Mouse (Mus musculus) T-cell, adult 2 months (primary cell): Measurements from ENCODE around the gene Rgs19.
A peak's percentile ranks its signal among the peaks of the same experiment; 100 is the strongest.

ENCODE experiments used
- DNase-seq: peaks from one replicate; pipeline ENCODE4 v3.0.0; 2022; ENCODE audit warnings: low spot score

Rgs19 gene

DNA sequence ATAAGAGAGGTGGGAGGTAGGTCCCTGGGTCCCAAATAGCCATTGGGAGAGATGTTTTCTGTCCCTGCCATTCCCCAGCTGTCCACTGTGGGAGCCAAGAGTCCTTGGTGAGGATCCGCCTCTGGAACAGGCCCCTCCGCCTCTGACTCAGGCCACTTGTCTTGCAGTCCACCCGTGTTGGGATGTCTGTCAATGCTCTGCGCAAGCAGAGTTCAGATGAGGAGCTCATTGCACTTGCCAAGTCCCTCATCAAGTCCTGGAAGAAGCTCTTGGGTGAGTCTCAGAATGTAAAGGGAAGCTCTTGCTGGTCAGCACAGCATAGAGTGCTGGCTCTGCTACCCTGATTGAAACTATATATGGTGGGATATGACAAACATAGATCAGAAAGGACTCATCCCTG is 10.4 kb downstream of the Rgs19 start:
- no peak for DNase-seq

DNA sequence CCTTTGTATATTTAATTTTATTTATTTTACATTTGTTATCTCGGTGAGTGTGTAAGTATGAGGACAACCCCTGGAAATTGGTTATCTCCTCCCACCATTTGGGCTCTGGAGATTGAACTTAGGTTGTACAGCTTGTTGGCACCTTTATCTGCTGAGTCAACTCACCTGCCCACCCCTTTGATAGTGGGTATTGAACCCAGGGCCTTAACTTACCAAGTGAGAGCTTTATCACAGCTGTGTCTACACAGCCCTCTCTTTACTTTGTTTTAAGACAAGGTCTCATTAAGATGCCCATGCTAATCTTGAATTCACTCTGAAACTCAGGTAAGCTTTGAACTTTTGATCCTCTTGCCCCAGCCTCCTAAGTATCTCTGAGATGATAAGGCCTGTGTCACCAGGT is 11.8 kb downstream of the Rgs19 start:
- no peak for DNase-seq

DNA sequence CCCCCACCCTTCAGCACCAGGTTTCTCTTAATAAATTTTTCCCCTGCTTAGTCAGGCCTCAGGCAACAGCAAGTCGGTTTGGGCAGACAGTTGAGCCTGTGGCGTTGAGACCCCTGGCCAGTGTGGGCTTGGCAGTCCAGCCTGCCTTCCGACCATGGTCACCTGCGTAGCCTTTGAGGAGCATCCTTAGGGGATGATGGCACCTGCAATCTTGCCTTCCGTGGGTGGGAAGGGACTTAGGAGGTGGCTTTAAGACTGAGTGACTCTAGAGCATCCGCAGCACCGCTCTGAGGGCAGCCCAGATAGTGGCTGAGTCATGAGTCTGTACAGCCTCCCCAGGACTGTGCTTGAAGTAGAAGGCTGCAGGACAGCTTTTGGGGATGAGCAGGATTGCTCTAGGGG is 13.1 kb downstream of the Rgs19 start:
- no peak for DNase-seq

DNA sequence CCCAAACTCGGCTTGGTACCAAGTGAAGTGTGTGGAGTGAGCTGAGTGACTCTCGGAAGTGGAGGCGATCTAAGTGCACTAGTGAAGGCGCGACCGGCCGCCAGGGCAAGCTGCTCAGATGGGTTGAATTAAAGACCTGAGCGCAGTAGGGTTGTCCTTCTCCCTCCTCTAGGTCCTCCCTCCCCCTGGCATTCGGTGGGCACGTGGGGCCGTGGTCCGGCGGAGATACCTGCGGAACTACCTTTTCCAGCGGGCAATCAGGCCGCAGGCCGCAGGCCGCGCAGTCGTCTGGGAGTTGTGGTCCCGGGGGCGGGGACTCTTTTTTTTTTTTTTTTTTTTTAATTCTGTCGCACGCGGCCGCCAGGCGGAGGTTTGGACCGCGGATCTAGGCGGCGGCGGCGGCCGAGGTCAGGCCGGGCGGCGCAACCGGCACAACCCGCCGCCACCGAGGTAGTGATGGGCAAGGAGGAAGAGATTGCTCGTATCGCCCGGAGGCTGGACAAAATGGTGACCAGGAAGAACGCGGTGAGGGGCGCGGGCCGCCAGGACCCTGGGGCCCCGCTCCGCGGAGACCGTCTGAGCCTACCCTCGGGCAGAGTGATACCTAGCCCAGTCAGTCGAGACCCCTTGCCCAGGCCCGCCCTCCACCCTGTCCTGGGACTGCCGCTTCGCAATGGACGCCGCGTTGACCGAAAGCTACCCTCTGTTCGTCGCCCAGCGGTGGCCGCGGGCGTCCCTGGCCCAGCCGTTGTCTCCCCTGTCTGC is 13.6 kb downstream of the Rgs19 start, which contains the start of gene Tcea2:
Gene Tcea2, plus strand, starts transcription at position 360 of the 765 bp plus-strand sequence.
- peak; percentile 57 for DNase-seq

DNA sequence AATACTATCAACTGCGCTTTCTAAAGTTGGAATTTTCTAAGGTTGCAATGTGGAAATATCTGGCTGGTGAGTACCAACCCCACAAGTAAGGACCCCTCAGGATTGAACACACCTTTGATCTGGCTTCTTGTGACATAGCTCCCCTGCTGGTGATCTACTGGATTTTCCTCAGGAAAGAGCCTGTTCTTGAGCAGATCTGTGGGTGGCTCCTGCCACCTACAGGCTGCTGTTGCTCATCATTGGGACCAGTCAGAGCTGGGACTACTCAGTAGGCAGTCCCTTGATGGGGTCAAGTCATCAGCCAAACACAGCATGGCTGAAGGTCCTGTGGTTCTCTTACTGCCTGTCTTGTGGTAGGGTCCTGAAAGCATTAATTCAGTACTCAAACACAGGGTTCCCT is 15.0 kb downstream of the Rgs19 start:
- DNase-seq, result peak; percentile 79

DNA sequence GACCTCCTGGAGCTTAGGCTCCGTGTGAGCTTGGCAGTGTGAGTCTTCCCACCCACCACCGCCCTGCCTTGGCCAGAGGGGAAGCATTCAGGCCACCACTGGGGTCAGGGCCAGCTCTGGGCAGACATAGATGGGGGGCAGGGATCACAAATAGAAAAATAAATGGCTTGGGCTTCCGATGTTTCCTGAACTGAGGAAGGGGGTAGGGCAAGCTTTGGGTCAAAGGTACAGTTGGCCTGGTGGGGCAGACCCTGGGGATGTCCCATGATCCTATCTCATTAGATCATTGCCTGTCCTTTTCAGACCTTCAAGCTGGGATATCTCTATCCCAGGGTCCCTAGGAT is 16.1 kb downstream of the Rgs19 start:
- DNase-seq, result no peak

DNA sequence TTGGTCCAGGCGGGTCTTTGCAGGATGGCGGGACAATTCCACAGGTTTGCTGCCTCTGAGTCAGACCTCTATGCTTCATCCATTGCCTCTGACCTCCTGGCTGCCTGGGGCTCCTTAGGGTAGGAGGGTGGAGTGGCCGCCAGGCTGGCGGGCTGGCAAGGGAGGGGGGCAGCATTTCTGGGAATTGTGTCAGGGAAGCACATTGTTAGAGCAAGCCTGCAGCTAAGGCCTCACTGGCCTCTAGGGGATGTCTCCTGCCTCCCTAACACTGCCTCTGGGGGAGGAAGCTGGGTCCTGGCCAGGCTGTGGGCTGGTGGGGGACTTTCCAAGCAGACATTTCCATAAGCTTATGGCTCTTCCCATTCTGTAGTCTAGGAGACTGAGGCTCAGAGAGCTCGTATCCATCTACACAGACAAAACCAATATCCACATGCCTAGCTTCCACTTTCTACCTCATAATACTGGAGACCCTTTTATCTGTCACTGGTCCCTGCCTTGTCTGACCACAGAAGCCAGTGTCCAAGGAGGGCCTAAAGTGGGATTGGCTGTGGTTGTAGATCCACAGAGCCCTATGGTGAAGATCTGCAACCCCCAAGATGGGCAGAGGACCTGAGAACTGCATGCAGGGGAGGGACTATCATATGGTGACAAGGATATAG is 16.6 kb downstream of the Rgs19 start:
- no peak for DNase-seq

DNA sequence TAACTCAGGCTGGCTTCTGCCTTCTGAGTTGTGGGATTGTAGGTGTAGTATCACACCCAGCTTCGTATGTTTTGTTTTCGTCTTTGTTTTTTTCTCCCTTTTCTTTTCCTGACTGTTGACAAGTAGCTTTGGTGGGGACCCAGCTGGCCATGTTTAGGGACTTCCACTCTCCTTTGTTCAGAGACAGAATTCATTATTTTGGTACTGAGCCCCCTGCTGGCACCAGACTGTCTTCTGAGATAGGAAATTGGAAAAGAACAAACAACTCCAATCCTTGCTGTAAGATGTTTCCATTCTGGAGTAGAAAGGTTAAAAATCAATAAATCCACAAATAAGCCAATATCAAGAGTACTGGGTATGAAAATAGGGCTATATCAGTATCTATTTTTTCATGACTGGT is 17.4 kb downstream of the Rgs19 start:
- DNase-seq, result no peak

DNA sequence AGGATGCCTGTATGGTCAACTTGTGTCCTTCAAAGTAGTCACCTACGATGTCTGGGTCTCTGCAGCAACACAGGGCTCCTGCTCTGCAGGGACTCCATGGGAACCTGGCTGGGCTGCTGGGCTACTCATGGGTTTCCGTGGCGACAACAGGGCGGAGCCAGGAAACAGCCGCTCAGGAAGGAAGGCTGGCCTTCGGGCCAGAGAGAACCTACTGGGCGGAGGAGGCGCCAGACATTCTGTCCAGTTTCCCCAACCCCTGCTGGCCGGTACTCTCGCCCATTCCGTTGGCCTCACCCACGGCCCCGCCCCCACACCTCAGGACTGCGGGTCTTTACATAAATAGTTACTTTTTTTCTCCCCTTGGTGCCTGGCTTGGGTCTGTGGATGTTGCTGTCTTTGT is 18.3 kb downstream of the Rgs19 start:
- DNase-seq, result no peak

DNA sequence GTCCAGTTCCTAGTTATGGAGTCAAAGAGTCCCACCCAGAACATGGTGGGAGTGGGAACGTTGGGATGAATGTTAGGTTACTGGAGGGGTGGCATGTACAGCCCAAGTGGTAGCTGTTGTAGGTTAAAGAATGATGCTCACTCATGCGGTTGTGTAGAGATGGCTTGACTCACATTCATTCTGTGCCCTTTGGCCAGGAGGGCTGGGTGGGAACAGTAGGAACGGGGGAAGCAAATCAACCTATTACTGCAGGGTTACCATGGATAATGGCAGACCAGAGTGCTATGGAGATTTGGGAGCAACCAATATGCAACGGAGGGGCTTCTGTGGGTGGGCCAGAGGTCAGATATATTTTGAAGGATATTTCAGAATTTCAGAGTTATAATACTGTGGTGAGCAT is 18.8 kb downstream of the Rgs19 start:
- DNase-seq, result no peak

DNA sequence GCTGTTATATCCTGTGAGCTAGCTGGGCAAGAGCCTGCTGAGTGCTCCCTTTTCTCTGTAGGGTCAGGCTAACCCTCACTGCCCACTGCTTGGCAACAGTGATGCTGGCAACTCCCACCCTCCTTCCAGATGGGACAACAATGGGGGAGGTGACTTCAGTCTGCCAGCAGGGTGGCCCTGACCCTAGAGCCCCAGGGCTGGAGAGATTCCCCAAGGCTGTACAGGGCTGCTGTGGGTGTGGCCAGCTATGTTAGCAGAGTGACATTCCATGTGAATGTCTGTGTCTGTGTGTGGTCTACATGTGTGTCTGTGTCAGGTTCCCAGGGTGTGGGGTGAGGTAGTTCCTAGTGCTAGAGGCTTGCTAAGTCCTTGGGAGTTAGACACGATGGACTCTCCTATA is 20.3 kb downstream of the Rgs19 start:
- DNase-seq, result no peak

DNA sequence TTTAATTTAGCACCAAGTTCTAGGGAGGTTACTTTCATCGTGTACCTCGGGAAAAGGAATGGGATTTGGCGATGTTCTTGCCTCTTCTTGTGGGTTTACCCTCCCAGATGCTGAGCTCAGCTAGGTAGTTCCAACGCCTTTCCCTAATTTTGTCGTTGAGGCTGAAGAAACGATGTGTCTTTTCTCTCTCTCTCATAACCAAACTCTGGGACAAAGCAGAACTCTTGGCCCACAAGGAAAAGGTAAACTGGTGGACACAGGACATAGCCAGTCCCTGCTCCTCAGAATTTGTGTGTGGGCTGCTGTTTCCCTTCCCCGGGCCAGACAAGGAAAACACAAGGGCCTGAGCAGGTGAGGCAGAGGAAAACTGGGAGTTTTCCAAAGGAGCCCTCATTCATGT is 21.8 kb downstream of the Rgs19 start:
- DNase-seq, result no peak

DNA sequence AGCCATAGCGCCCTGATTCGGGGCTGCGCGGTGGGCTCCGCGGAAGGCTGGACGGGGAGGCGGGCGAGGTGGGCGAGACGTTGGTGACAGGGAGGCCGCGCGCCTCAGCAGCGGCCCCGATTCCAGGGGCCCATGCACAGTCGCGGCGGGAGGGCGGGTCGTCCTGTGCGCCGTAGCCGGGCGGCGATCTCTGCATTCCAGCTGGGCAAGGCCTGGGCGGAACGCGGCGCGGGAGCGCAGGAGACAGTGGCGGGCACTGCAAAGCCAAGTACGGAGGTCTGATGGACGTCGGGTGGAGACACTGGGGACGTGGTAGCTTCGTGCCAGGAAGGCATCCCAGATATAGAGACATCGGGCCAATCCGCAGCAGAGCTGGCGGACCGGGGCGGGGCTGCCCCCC is 22.5 kb downstream of the Rgs19 start, which contains the start of gene Sox18:
Gene Sox18, minus strand, starts transcription at position 315 of the 400 bp plus-strand sequence.
- DNase-seq, result no peak

DNA sequence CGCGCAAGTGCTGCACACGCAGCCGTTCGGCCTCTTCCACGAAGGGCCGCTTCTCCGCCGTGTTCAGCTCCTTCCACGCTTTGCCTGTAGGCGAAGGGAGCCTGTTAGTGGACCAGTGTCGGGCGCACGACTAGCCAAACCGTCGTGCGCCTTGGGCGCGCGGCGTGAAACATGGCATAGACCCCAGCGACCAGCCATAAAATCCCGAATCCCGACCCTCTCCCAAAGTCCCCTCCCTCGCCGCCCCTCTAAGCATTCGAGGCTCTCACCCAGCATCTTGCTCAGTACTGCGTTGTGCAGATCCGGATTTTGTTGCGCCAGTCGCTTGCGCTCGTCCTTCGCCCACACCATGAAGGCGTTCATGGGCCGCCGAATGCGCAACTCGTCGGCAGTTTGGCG is 22.9 kb downstream of the Rgs19 start:
- no peak for DNase-seq

DNA sequence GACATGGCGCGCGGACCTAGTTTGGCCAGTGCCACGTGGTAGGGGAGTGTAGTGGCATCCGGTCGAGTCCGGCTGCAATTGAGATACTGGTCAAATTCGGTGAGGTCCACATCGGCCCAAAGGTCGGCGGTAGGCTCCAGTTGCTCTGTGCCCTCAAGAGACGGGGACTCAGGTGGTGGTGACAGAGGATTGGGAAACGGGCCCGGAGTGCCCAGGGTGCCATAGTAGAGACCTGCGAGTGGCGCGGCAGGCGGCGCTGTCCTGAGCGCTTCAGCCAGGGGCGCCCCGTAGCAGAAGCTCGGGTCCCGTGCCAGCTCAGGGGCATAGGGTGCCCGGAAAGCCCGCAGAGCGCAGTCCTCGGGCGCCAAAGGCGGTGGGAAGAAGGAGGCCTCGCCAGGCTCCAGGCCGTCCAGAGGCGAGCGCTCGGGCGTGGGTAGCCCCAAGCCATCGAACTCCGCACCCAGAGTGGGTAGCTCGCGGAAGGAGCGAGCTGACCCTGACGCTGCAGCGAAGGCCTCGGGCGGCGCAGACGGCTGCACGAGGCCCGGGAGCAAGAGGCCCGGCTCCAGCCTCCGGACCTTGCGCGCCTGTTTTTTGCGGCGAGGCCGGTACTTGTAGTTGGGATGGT is 23.4 kb downstream of the Rgs19 start:
- DNase-seq, result no peak

DNA sequence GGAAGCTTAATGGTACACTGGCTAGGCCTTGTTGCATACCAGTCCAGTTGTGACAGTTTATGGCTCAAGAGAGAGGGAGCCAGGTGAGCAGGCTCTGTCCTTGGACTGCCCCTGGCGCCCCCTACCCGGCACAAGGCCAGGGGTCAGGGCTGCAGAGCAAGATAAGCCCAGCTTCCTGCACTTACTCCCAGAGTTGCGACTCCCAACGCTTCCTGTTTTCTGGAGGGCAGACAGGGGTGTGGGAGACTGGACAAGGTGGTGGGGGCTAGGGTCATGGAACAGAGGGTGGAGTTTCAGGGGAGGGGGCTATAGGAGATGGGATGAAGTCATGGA is 30.5 kb downstream of the Rgs19 start:
- DNase-seq, result no peak

DNA sequence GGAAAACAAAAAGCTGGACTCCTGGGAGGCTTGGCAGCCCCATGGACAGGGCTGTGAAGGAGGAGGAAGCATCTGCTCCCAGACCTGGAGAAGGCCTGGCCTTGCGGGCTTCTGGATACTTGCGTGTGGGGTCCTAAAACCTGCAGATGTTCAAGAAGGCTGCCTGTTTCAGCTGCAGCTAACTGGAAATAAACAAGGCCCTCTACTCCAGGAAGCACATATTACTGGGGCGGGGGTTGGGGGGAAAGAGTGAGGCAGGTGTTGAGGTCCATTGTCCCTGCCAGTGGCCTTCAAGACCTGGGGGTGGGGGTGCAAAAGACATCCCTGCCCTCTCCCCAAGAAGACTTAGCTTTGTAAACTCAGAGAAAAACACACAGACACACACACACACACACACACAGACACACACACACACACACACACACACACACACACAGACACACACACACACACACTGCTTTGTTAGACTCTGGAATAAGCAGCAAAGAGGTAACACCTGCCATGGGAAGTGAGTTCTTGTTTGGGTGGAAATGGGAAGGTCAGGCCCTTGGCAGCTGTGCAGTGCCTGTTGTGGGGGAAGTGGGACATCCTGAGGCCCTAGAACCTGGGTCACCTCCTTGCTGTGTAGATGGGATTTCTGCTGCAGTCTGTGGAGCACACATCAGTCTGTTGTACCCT is 31.0 kb downstream of the Rgs19 start:
- no peak for DNase-seq

DNA sequence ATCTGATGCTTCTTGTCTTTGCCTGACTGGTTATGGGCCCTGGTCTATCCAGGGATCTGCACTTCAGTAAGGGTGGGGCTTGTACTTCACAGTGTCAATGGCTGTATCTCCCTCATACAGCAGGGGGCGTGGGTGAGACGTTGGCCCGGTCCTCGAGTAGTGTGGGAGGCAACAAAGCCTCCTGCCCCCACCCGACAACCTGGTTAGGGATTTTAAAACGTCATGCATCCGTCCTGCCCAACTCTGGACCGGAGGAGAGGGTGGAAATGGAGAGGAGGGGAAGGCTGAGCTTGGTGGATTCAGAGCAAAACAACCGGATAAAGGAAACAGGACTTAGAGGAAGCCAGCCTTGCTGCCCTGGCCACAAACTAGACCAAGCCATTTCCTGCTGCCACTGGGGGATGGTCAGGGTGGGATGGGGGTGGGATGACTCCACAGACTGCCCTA is 34.1 kb downstream of the Rgs19 start:
- peak; percentile 85 for DNase-seq

DNA sequence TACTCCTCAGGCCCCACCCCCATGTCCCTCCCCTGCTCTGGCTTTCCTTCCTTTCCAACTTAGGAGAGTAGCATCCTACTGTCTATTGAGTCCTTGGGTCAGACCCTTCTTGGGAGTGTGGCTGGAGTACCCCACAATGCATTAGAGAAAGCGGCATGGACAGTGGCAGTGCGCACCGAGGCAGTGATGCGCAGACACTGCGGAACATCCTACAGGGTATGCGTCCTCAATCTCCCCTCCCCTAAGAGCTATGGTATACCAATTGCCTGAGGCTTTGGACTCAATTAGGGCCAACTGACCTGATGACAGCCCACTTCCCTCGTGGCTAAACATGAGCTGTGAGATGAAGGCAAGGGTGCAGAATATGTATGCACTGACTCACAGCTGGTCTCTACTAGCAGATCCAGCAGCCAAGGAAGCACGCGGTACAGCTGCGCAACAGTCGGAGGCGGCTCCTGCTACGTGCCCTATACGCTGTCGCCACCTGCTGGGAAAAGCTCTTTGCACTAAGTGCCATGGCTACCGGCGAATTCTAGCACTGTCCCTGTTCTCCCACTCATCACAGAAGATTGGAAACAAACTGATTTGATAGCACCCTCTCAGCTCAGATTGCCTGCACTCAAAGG is 34.7 kb downstream of the Rgs19 start:
- DNase-seq, result peak; percentile 52

DNA sequence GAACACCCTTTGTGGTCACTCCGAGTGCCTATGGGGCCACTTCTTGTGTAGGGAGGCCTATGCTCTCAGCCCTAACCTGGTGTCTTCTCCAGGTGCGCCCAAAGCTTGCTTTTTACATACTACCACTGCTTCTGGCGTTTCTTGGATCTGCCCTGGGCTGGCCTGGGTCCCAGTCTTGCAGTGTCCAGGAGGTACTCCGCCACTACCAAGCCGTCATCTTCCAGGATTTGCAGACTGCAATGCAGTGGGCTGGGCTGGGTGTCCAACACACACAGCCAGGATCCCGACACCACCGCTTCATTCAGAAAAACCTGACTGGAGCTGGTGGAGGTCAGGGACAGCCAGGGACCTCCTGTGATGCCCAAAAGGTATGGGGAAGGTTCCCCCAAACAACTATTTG is 35.2 kb downstream of the Rgs19 start:
- no peak for DNase-seq

DNA sequence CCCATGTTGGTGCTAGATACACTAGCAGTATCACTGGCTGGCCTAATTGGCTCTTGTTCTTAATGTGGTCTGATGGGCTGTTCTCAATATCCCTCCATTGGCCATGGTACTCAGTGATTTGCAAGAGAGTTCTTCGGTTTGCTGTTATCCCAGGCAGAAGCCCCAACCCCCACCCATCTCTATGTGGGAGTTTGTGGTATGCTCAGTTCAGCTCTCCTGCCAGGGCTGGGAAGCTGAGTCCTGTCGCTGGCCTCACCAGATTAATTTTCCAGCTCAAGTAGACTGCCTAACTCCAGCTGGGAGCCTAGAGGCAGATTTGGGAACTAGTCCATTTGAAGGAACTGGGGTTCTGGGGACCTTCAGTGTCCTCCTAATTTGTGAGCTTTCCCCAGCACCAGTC is 36.3 kb downstream of the Rgs19 start:
- DNase-seq, result no peak

DNA sequence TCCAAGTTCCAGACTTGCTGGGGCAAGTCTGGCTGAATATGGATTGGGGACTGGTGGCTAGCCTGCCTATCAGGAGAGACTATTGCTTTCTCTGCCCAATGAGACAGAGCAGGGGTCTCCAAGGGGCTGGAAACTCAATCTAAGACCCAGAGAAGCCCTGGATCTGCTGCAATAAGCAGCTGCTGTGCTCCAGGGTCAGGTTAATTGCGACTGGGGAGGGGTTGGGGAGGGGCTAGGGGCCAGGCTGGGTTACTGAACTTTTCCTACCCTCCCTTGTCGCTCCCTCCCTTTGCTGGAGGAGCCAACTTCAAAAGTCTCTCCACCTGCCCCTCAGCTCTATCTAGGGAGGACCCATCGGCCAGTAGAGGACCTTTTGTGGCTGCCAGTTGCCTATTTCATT is 37.0 kb downstream of the Rgs19 start, which contains the start of gene Gm29797:
Gene Gm29797, plus strand, starts transcription at position 301 of the 400 bp plus-strand sequence.
- no peak for DNase-seq
